Mouse (Mus musculus): ENCODE results near the gene Uqcc2. TPM values are rescaled to one million over a fixed set of nuclear protein-coding genes. Genes with fewer than 3 reads are reported as not detected.

The Uqcc2 gene
- total RNA-seq, 1 experiment from 2014 or later, result 143 TPM

- no peak for ATAC-seq (replicated peaks; ENCODE audit: low read depth, poor library complexity, severe bottlenecking)
Measured at GRCm38 (mm10) chr17:27125669-27126202, 8.0 kb downstream of the Uqcc2 start.

- peak; percentile 76 for ATAC-seq (replicated peaks; ENCODE audit: low read depth, poor library complexity, severe bottlenecking)
Measured at GRCm38 (mm10) chr17:27125185-27125584, 8.5 kb downstream of the Uqcc2 start.

GRCm38 (mm10) chr17:27123813-27124375, 9.8 kb downstream of the Uqcc2 start:
- no peak for ATAC-seq (replicated peaks; ENCODE audit: low read depth, poor library complexity, severe bottlenecking)

- ATAC-seq (replicated peaks; ENCODE audit: low read depth, poor library complexity, severe bottlenecking), result no peak
Measured at GRCm38 (mm10) chr17:27123103-27123502, 10.6 kb downstream of the Uqcc2 start.

GRCm38 (mm10) chr17:27122701-27123100, 11.0 kb downstream of the Uqcc2 start:
- no peak for ATAC-seq (replicated peaks; ENCODE audit: low read depth, poor library complexity, severe bottlenecking)

GRCm38 (mm10) chr17:27121781-27122180, 11.9 kb downstream of the Uqcc2 start:
- no peak for ATAC-seq (replicated peaks; ENCODE audit: low read depth, poor library complexity, severe bottlenecking)

GRCm38 (mm10) chr17:27121266-27121665, 12.4 kb downstream of the Uqcc2 start:
- ATAC-seq (replicated peaks; ENCODE audit: low read depth, poor library complexity, severe bottlenecking), result no peak

- ATAC-seq (replicated peaks; ENCODE audit: low read depth, poor library complexity, severe bottlenecking), result no peak
Measured at GRCm38 (mm10) chr17:27120561-27121024, 13.1 kb downstream of the Uqcc2 start.

GRCm38 (mm10) chr17:27119954-27120353, 13.8 kb downstream of the Uqcc2 start:
- ATAC-seq (replicated peaks; ENCODE audit: low read depth, poor library complexity, severe bottlenecking), result no peak

- ATAC-seq (replicated peaks; ENCODE audit: low read depth, poor library complexity, severe bottlenecking), result 0 out of 2 replicates have a peak, but pooled peaks have one; percentile 1
Measured at GRCm38 (mm10) chr17:27119540-27119895, 14.2 kb downstream of the Uqcc2 start.

GRCm38 (mm10) chr17:27118676-27119539, 14.8 kb downstream of the Uqcc2 start:
- ATAC-seq (replicated peaks; ENCODE audit: low read depth, poor library complexity, severe bottlenecking), result peak; percentile 70

GRCm38 (mm10) chr17:27110072-27110471, 23.6 kb downstream of the Uqcc2 start:
- ATAC-seq (replicated peaks; ENCODE audit: low read depth, poor library complexity, severe bottlenecking), result no peak

- ATAC-seq (replicated peaks; ENCODE audit: low read depth, poor library complexity, severe bottlenecking), result no peak
Measured at GRCm38 (mm10) chr17:27107936-27108335, 25.8 kb downstream of the Uqcc2 start.

GRCm38 (mm10) chr17:27106745-27107144, 27.0 kb downstream of the Uqcc2 start:
- ATAC-seq (replicated peaks; ENCODE audit: low read depth, poor library complexity, severe bottlenecking), result peak; percentile 50; the same call in 1 of the 2 replicates

- peak; percentile 7; the same call in 1 of the 2 replicates for ATAC-seq (replicated peaks; ENCODE audit: low read depth, poor library complexity, severe bottlenecking)
Measured at GRCm38 (mm10) chr17:27105698-27106470, 27.8 kb downstream of the Uqcc2 start.

GRCm38 (mm10) chr17:27101675-27102074, 32.0 kb downstream of the Uqcc2 start:
- no peak for ATAC-seq (replicated peaks; ENCODE audit: low read depth, poor library complexity, severe bottlenecking)

- ATAC-seq (replicated peaks; ENCODE audit: low read depth, poor library complexity, severe bottlenecking), result no peak
Measured at GRCm38 (mm10) chr17:27095690-27096089, 38.0 kb downstream of the Uqcc2 start.

GRCm38 (mm10) chr17:27090068-27090467, 43.6 kb downstream of the Uqcc2 start:
- ATAC-seq (replicated peaks; ENCODE audit: low read depth, poor library complexity, severe bottlenecking), result no peak

- peak; percentile 34 for ATAC-seq (replicated peaks; ENCODE audit: low read depth, poor library complexity, severe bottlenecking)
Measured at GRCm38 (mm10) chr17:27087426-27087825, 46.3 kb downstream of the Uqcc2 start.

GRCm38 (mm10) chr17:27085676-27086075, 48.0 kb downstream of the Uqcc2 start:
- ATAC-seq (replicated peaks; ENCODE audit: low read depth, poor library complexity, severe bottlenecking), result no peak

Data from common myeloid progenitor, adult 5-6 weeks (primary cell).